Mouse (Mus musculus): ENCODE data around the gene 1110025L11Rik.
"Not testable (repeated sequence)": the region's sequence is repeated elsewhere in the genome, so short reads cannot be mapped to it uniquely, and the experiment has no call there.

The 1110025L11Rik gene

DNA sequence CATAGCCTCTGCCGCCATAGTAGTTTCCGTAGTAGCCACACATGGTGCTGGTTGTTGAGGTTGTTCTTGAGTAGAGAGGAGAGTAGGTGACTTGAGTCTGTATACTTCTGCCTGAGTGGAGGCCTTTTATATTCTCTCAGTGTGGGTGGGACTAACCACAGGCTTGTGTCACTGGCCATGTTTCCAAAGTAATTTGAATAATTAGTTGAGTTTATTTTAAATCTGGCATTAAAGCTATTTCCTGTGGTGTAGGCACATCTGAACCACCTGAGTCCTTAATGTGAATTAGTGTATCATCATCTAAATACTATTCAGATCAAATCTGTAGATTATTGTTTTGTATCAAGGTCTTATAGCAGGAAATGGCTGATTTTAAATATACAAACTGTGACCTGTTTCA lies at the start of gene 1110025L11Rik:
Gene 1110025L11Rik (minus strand): TSS at position 101 of the 400 bp plus-strand sequence.
- in situ Hi-C loops (cut with MseI, MboI): not testable (repeated sequence)

DNA sequence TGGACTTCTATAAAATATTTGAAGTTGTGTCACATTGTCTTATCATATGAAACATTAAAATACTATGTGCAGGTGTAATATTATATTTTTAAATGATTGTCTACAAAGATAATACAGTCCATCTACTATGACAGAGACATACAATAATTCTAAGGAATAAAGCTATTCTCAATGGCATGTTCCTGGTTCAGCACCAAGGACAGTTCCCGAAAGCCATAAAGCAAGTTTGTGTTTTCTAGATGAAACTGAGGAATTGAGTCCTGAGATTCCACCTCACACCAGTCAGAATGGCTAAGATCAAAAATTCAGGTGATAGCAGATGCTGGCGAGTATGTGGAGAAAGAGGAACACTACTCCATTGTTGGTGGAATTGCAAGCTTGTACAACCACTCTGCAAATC lies 7.2 kb upstream of the 1110025L11Rik start:
- in situ Hi-C loops (cut with MseI, MboI): not testable (repeated sequence)

DNA sequence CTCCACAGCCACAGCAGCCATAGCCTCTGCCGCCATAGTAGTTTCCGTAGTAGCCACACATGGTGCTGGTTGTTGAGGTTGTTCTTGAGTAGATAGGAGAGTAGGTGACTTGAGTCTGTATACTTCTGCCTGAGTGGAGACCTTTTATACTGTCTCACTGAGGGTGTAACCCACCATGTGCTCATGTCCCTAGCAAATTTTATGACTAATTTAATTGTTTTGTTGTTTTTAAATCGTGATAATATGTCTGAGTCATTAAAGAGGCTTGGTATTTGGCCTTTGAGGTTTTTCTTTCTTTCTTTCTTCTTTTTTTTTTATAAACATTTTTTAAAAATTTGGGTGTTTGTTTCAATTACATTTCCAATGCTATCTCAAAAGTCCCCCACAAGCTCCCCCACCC lies 16.0 kb downstream of the 1110025L11Rik start, which contains the start of gene Krtap6-5:
Gene Krtap6-5 (minus strand): TSS at position 101 of the 400 bp plus-strand sequence.
- in situ Hi-C loops (cut with MseI, MboI): no loop called here

DNA sequence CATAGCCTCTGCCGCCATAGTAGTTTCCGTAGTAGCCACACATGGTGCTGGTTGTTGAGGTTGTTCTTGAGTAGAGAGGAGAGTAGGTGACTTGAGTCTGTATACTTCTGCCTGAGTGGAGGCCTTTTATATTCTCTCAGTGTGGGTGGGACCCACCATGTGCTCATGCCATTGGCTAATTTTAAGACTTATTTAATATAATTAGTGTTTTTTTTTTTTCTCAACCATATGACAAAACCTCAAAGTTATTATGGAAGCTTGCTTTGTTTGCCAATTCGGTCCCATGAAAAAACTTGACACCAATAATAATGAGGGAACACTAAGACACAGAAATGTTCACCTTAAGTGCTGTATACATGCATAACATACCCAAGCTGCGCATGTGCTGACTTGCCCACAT lies 22.4 kb downstream of the 1110025L11Rik start, which contains the start of gene Gm10228:
Gene Gm10228 (minus strand): TSS at position 101 of the 400 bp plus-strand sequence.
- in situ Hi-C loops (cut with MseI, MboI): not testable (repeated sequence)

DNA sequence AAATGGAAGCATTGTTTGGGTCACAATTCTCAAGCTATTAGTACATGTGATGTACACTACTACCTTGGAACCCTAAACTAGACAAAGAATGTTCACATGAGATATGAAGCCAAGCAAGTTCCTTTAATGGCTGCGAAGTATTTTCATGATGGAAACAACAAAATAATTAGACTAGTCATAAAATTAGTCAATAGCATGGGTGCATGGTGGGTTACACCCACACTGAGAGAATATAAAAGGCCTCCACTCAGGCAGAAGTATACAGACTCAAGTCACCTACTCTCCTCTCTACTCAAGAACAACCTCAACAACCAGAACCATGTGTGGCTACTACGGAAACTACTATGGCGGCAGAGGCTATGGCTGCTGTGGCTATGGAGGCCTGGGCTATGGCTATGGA lies 32.4 kb downstream of the 1110025L11Rik start, which contains the start of gene Krtap6-1:
Gene Krtap6-1 (plus strand): TSS at position 301 of the 400 bp plus-strand sequence.
- in situ Hi-C loops (cut with MseI, MboI): not testable (repeated sequence)

DNA sequence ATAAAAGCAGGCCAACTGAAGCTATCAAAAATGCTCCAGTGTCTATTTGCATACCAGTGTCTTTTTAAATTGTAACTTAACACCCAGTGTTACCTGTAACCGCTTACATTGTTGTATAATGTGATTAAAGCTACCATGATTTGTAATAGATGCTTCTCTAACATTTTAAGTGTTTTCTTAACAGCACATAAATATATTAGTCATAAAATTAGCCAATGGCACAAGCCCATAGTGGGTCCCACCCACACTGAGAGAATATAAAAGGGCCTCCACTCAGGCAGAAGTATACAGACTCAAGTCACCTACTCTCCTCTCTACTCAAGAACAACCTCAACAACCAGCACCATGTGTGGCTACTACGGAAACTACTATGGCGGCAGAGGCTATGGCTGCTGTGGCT lies 48.8 kb downstream of the 1110025L11Rik start, which contains the start of gene Gm10229:
Gene Gm10229 (plus strand): TSS at position 301 of the 400 bp plus-strand sequence.
- in situ Hi-C loops (cut with MseI, MboI): not testable (repeated sequence)

DNA sequence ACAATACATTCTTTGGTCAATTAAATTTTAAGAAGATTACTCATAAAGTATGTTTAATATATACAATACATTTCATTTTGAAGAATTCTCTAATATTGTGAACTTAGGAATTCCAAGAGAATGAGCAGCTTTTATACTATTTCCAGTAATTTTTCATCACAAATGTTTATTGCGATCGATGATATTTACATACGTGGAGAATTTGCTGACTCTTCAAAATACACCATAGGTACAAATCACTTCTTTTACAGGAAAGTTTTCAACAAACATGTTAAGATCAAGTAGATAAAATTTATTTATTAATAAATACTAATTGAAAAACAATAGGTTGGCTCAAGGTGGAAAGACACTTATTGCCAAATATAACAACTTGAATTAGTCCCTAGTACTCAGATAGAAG lies 49.8 kb downstream of the 1110025L11Rik start:
- in situ Hi-C loops (cut with MseI, MboI): no loop called here

All from mouse trophoblast stem cell (cell line).